Mouse (Mus musculus) adrenal gland (tissue): ENCODE results near the gene Ppp4r4.
"Not testable (repeated sequence)": the region's sequence is repeated elsewhere in the genome, so short reads cannot be mapped to it uniquely, and the experiment has no call there.

ENCODE experiments used
- intact Hi-C: fragments of 180-260 bp; cut with DNase I; formaldehyde crosslinking; loops from one replicate; pipeline ENCODE4 v1.15.1; 2025

Ppp4r4 gene

GRCm38 (mm10) chr12:103631203-103631612 is 99.1 kb downstream of the Ppp4r4 start, which contains the start of gene Serpina10:
Serpina10 (minus strand) TSS chr12:103631444.
- intact Hi-C loops = no loop called here

GRCm38 (mm10) chr12:103634430-103634829 is 102.3 kb downstream of the Ppp4r4 start:
- intact Hi-C loops = no loop called here

GRCm38 (mm10) chr12:103635846-103636245 is 103.8 kb downstream of the Ppp4r4 start:
- intact Hi-C loops = no loop called here

GRCm38 (mm10) chr12:103643336-103643735 is 111.3 kb downstream of the Ppp4r4 start:
- intact Hi-C loops = loop anchor here (5.0 kb wide), 2 partner anchors 96 to 146 kb away; no protein-coding TSS in a partner anchor

GRCm38 (mm10) chr12:103643818-103644217 is 111.7 kb downstream of the Ppp4r4 start:
- intact Hi-C loops = loop anchor here (5.0 kb wide), 2 partner anchors 97 to 147 kb away; no protein-coding TSS in a partner anchor

GRCm38 (mm10) chr12:103644601-103645000 is 112.5 kb downstream of the Ppp4r4 start:
- intact Hi-C loops = loop anchor here (5.0 kb wide), 2 partner anchors 97 to 147 kb away; no protein-coding TSS in a partner anchor

- intact Hi-C loops = no loop called here
Measured at GRCm38 (mm10) chr12:103646314-103646713, 114.2 kb downstream of the Ppp4r4 start.

GRCm38 (mm10) chr12:103653836-103654235 is 121.8 kb downstream of the Ppp4r4 start:
- intact Hi-C loops = no loop called here

- intact Hi-C loops = no loop called here
Measured at GRCm38 (mm10) chr12:103655123-103656044, 123.3 kb downstream of the Ppp4r4 start.

GRCm38 (mm10) chr12:103656848-103657626 is 125.0 kb downstream of the Ppp4r4 start, which contains the start of gene Serpina6:
Serpina6 (minus strand) TSS chr12:103657212.
- intact Hi-C loops = no loop called here

- intact Hi-C loops = no loop called here
Measured at GRCm38 (mm10) chr12:103657991-103658390, 125.9 kb downstream of the Ppp4r4 start.

GRCm38 (mm10) chr12:103659171-103659570 is 127.1 kb downstream of the Ppp4r4 start:
- intact Hi-C loops = no loop called here

GRCm38 (mm10) chr12:103660076-103660475 is 128.0 kb downstream of the Ppp4r4 start:
- intact Hi-C loops = no loop called here

GRCm38 (mm10) chr12:103662053-103662452 is 130.0 kb downstream of the Ppp4r4 start:
- intact Hi-C loops = not testable (repeated sequence)
